Mouse (Mus musculus) lung, postnatal 36 days (tissue): ENCODE results near the gene Vmn2r106.

Experiments
- DNase-seq: peaks from one replicate; pipeline ENCODE4 v3.0.0; 2022; ENCODE audit warnings: mixed read lengths

The Vmn2r106 gene

DNA sequence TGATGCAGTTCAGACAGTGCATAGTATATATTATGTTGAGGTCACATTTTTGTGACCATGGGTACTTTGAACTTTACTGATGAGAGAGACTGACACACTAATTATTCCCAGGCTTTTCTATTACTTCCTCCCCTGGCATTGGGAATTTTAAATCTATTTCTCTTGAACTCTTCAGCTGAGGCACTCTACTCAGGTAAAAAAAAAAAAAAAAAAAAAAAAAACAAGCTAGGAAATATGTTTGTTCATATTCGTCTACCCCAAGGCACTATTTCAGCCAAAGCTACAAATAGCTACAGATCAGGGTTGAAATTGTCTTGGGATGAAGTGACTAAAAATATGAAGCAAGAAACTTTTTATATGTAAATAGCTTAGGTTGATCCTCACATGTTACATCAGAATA is at the start of gene Vmn2r106:
Vmn2r106 (minus strand) TSS at position 101 of the 400 bp plus-strand sequence.
- DNase-seq: no peak

- DNase-seq: no peak
These were observed 20.4 kb upstream of the Vmn2r106 start for GRCm38 (mm10) chr17:20305790-20306189.

DNA sequence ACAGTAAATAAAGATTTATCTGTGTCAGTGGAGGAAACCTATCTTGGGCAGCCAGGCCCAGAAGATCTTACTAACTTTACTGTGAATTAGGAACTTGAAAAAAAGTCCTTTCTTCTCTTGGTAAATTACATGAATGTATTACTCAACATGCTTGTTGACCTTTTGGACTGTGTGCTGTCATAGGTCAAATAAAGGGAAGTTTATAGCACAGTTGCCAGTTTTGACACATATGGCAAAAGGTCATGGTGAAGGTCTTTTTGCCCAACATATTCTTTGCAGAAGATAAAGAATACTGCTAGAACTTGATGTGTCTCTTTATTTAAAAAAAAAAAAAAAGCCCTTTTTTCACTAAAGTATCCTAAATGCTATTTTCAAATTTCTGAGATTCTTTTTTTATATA is 1.6 kb upstream of the Vmn2r106 start:
- no peak for DNase-seq

DNA sequence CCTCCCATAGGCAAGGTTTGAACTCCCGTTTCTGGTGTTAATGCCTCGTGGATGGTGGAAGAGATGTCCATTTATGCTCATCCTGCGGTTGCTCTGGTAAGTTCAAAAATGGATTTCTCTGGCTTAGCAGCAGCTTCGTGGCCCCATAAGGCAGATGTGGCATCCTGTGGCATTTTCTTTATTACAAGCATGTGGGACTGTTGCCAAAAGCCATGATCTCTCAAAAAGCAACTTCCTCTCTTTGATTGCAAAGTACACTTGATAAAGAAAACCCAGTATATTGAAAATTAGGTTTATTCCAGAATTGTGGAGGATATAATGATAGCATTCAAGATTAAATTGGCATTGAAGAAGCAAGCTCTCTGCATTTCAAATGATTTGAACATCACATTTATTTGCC is 29.8 kb downstream of the Vmn2r106 start:
- no peak for DNase-seq

GRCm38 (mm10) chr17:20234952-20235351 is 50.4 kb downstream of the Vmn2r106 start, which contains the start of gene Vmn2r105:
TSS of gene Vmn2r105 (minus strand) at chr17:20235052.
- no peak for DNase-seq
